Mouse (Mus musculus) frontal cortex, postnatal 36 days (tissue): ENCODE measurements around the gene Sdk1.

ENCODE experiments used
- DNase-seq, 2 experiments: peaks; one replicate each; pipeline ENCODE4 v3.0.0; 2022; ENCODE audit warnings: low spot score in 2 of 2

Gene Sdk1

GRCm38 (mm10) chr5:141324910-141325309 is 83.6 kb downstream of the Sdk1 start:
- DNase-seq: peak; percentile 13 to 31

GRCm38 (mm10) chr5:141344376-141344775 is 103.1 kb downstream of the Sdk1 start:
- no peak for DNase-seq

GRCm38 (mm10) chr5:141345476-141345875 is 104.2 kb downstream of the Sdk1 start:
- no peak for DNase-seq

GRCm38 (mm10) chr5:141362676-141363075 is 121.4 kb downstream of the Sdk1 start:
- no peak for DNase-seq

GRCm38 (mm10) chr5:141363956-141364355 is 122.7 kb downstream of the Sdk1 start:
- no peak for DNase-seq

- no peak for DNase-seq
Measured at GRCm38 (mm10) chr5:141368567-141368966, 127.3 kb downstream of the Sdk1 start.

- DNase-seq: no peak
Measured at GRCm38 (mm10) chr5:141374797-141375196, 133.5 kb downstream of the Sdk1 start.

- DNase-seq: no peak
Measured at GRCm38 (mm10) chr5:141379836-141380773, 138.8 kb downstream of the Sdk1 start.

GRCm38 (mm10) chr5:141380774-141381156 is 139.5 kb downstream of the Sdk1 start:
- no peak for DNase-seq

- no peak for DNase-seq
Measured at GRCm38 (mm10) chr5:141381581-141381980, 140.3 kb downstream of the Sdk1 start.

GRCm38 (mm10) chr5:141382246-141382835 is 141.1 kb downstream of the Sdk1 start:
- DNase-seq: no peak

GRCm38 (mm10) chr5:141388451-141388850 is 147.2 kb downstream of the Sdk1 start:
- no peak for DNase-seq

GRCm38 (mm10) chr5:141390541-141390940 is 149.3 kb downstream of the Sdk1 start:
- no peak for DNase-seq

GRCm38 (mm10) chr5:141391153-141391552 is 149.9 kb downstream of the Sdk1 start:
- no peak for DNase-seq

GRCm38 (mm10) chr5:141393846-141394245 is 152.6 kb downstream of the Sdk1 start:
- DNase-seq: no peak

GRCm38 (mm10) chr5:141394586-141394985 is 153.3 kb downstream of the Sdk1 start:
- DNase-seq: no peak

- DNase-seq: no peak
Measured at GRCm38 (mm10) chr5:141403741-141404140, 162.5 kb downstream of the Sdk1 start.

- no peak for DNase-seq
Measured at GRCm38 (mm10) chr5:141404651-141405050, 163.4 kb downstream of the Sdk1 start.

GRCm38 (mm10) chr5:141406926-141407325 is 165.6 kb downstream of the Sdk1 start:
- DNase-seq: no peak

GRCm38 (mm10) chr5:141413013-141413412 is 171.7 kb downstream of the Sdk1 start:
- DNase-seq: no peak

- DNase-seq: no peak
Measured at GRCm38 (mm10) chr5:141415644-141416243, 174.5 kb downstream of the Sdk1 start.

GRCm38 (mm10) chr5:141428132-141428531 is 186.8 kb downstream of the Sdk1 start:
- DNase-seq: no peak

- no peak for DNase-seq
Measured at GRCm38 (mm10) chr5:141433286-141433685, 192.0 kb downstream of the Sdk1 start.
